Mouse (Mus musculus): ENCODE measurements around the gene Dph6.
A peak's percentile ranks its signal among the peaks of the same experiment; 100 is the strongest.
"Not testable (repeated sequence)": the region's sequence is repeated elsewhere in the genome, so short reads cannot be mapped to it uniquely, and the experiment has no call there.

Gene Dph6

DNA sequence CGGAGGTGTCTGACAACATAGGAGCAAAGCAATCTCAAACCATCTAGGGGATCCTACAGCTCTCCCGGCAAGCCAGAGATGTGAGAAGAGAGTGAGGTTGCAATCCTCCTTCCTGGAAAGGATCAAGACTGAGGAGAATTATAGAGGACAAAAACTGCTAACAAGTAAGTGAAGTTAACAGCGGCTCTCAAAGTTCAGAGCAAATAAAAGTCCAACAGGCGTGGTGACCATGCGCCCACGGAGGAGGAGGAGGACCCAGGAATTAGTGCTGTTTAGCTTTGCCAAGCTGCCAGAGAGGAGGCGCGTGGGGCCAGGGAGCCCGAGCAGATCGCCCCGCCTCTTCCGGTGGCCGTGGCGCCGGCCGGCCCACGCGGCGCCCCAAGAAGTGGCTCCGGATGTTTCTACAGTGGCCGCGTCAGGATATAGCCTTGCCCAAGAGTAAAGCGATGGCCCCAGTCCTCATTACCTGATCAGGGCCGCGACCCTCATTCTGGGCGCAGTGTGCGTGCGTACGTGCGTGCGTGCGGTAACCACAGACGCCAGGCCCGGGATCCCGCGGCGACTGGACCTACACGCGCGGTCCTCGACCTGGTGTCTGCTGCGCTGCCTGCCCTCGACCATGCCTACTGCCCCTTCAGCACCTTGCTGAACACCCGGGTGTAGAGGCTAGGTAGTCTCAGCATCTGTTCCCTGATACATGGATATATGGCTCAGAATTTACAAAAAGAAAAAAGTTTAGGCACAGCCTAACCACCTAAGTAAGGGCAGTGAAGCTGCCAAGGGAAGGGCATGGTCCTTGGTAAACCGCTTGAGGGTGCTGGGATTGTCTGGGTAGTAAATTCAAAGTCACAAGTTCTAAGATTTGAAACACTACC is at the start of gene Dph6:
Dph6 (minus strand) TSS at position 600 of the 875 bp plus-strand sequence.
- DNase-seq (ENCODE audit: low spot score in 2 of 2): peak; percentile 79 to 81

DNA sequence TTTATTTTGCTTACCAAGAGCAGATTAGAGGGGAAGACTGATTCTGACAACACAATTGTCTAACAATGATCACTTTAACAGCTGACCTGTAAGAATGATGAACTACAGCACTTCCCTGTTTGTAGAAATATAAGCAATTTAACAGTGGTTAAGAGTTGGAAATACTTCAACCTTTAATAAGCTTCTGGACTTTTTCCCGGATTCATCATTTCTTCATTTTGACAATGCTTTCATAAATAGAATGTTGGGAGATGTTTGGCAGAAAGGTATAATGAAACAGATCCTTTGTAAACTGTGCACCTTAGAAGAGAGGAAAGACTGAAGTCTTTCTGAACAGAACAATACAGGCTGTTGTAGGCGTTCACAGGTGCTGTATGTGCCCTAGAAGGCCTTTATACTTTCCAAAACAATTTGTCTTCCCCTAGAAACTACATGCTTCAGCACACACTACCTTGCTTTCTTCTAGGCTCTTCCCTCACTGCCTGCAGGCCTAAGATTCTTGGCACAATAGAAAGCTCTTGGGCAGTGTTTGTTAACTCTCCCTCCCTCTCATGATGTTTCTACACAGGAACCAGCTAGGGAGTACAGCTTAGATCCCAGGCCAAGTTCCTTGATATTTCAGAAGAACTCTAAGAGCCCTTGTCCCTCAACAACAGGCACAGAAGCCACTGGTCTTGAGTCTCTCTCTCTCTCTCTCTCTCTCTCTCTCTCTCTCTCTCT is 46.4 kb upstream of the Dph6 start:
- DNase-seq (ENCODE audit: low spot score in 2 of 2): no peak

DNA sequence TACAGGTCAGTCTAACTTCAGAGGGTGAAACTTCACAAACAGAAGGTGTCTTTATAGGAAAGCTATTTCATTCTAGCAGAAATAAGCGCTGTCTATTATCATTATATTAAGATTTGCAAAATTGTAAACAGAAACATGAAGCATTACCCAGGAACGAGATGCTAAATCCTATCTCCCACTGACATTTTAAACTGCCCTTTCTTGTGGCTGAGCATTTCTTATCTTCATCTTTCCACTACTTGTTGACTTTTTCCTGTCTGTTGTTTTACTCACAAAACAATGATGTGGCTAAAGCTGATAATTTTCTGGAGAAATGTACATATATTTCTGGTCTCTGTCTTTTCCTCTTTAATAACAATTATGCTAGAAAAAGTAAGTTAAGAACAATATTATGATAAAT is 36.8 kb upstream of the Dph6 start:
- DNase-seq (ENCODE audit: low spot score in 2 of 2): no peak

- DNase-seq (ENCODE audit: low spot score in 2 of 2): no peak
Observed at GRCm38 (mm10) chr2:114687483-114687882, 32.7 kb upstream of the Dph6 start.

- no peak for DNase-seq (ENCODE audit: low spot score in 2 of 2)
Observed at GRCm38 (mm10) chr2:114687081-114687480, 32.3 kb upstream of the Dph6 start.

DNA sequence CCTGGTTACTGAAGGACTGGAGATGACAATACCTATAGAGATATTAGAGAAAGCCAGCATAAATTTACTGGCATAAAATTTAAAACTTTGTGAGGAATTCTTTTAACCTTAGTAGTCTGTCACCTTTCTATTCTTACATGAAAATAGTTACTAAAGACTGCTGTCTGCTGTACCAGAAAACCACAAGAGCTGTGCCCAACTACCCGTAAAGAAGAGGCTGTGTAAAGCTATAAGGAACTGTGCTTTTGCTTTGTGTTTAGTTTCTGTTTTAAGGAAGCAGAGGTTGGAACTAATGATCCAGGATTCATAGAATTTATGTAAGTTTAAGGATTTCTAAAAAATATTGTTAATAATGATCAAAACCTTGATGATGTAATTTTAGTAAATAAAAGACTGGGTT is 19.1 kb upstream of the Dph6 start:
- no peak for DNase-seq (ENCODE audit: low spot score in 2 of 2)

DNA sequence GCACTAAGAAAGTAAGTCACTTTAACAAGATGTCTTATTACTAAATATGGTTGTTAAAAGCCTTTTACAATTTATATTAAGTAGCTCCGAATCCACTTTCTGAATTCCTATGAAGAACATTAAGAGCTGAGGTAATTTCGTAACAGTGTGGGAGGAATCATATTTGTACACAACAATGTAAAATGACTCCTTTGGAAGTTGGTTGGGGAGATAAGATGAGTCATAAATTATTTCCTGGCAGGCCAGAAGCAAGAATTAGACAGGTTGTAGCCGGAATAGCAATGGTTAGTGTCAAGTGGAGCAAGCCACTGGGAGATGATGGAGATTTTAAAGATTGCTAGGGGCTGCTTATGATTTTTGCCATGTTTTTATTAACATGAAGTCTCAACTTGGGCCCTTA is 16.2 kb upstream of the Dph6 start:
- no peak for DNase-seq (ENCODE audit: low spot score in 2 of 2)

DNA sequence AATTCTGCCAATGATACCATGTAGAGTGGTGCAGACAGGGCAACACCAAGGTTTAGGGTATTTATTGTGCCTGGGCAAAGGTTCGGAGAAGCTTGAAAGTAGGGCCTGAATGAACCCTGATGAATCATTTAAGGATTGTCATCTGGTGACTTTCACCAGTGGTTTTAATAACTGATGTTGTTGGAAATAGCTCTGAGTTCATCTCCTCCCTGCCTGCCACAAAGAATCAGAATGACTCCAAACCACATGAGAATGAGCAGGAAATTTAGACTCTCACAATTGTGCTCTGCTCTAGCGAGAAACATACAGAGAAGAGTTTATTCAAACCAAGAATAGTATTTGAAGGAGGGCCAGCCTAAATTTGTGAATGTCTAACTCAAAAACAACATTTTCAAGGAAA is 4.2 kb upstream of the Dph6 start:
- no peak for DNase-seq (ENCODE audit: low spot score in 2 of 2)

- no peak for DNase-seq (ENCODE audit: low spot score in 2 of 2)
Observed at GRCm38 (mm10) chr2:114646240-114646639, 8.5 kb downstream of the Dph6 start.

GRCm38 (mm10) chr2:114643832-114644231 is 10.9 kb downstream of the Dph6 start:
- DNase-seq (ENCODE audit: low spot score in 2 of 2): no peak

GRCm38 (mm10) chr2:114624683-114625082 is 30.1 kb downstream of the Dph6 start:
- no peak for DNase-seq (ENCODE audit: low spot score in 2 of 2)

DNA sequence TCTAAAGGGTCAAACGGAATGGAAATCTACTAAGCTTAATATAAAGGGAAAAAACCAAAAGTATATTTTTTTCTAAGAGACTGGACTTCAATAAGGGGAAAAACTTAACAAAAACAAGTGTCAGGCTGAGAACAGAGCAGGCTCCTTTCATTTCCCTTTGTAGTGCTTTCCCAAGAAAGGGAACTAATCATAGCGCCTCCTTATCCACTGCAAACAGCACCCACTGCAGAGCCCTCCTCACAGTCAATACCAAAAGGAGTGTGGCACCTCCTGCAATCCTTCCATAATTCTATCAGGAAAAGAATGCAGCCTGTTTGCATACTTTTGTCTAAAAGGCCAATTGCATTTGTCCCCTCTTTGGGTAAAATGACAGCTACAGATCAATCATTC is 32.2 kb downstream of the Dph6 start:
- no peak for DNase-seq (ENCODE audit: low spot score in 2 of 2)

DNA sequence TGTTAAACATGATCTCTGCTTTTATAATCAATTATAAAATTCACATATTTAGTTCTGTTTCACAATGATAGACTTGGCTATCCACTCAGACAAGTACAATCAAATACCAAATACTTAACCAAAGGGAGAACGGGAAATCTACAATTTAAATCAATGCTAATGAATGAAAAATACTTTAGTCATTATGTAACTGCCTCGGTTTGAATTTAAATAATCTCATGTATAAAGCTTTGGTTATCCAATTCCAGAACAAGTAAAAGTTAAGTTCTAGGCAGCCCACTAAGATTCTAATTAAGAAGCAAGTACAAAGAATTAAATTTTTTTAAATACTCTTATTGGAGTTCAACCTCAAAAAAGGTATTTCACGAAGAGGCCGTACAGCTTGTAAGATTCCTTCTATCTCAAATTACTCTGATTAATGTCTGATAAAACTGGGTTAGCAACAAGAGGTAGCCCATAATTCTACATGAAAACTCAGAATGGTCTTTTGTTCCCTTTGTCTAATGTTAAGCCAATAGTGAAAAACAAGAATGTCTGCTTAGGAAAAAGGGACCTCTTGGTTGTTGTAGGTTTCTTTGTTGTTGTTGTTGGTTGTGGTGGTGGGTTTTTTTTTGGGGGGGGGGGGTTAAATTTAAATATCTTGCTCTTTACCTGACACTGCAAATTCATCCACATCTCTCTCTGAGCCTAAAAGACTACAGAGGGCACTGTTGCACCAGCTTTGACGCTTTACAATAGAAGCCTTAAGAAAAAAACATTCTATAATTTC is 32.8 kb downstream of the Dph6 start:
- DNase-seq (ENCODE audit: low spot score in 2 of 2): no peak

DNA sequence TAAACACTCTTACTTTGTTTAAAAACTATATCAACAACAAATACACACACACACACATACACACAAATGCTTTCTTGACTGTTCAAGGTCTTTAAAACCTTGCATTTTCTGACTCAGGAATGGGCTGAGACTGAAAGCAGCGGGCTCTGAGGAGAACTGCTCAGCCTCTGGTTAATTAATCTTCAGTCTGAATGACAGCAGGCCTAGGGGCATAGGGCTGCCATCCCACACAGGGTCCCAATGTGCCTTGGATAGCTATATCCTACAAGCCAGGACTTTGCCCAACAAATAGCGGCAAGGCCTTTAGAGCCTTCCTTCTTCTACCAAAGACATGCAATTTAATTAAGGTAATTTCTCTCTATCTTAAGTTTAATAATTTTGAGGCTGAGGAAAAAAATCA is 43.2 kb downstream of the Dph6 start:
- no peak for DNase-seq (ENCODE audit: low spot score in 2 of 2)

- DNase-seq (ENCODE audit: low spot score in 2 of 2): no peak
Observed at GRCm38 (mm10) chr2:114610110-114610509, 44.7 kb downstream of the Dph6 start.

DNA sequence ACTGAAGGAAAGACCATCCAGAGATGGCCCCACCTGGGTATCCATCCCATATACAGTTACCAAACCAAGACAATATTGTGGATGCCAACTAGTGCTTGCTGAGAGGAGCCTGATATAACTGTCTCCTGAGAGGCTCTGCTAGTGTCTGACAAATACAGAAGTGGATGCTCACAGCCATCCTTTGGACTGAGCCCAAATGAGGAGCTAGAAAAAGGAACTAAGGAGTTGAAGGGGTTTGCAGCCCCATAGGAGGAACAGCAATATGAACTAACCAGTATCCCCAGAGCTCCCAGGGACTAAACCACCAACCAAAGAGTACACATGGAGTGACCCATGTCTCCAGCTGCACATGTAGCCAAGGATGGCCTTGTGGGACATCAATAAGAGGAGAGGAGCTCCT is 49.6 kb downstream of the Dph6 start:
- not testable (repeated sequence) for DNase-seq (ENCODE audit: low spot score in 2 of 2)

- DNase-seq (ENCODE audit: low spot score in 2 of 2): no peak
Observed at GRCm38 (mm10) chr2:114601174-114601573, 53.6 kb downstream of the Dph6 start.

- no peak for DNase-seq (ENCODE audit: low spot score in 2 of 2)
Observed at GRCm38 (mm10) chr2:114599793-114600192, 55.0 kb downstream of the Dph6 start.

GRCm38 (mm10) chr2:114593393-114593792 is 61.4 kb downstream of the Dph6 start:
- DNase-seq (ENCODE audit: low spot score in 2 of 2): no peak

DNA sequence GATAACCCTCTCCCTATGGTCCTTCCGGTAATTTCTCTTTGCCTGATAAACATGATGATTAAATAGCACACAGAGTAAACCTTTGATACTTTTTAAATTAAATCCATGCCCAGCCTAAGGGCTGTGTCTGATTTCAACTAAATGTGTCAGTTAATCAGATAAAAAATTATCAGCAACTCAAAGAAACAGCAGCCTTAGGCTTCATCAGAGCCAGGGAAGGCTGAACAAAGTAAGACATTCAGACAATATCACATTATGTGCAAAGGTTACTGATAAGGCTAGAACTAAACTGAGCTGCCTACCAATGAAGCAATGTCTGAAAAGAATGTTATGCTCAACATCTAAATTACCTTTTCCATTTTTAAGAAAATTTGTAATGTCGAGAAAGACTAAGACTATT is 74.0 kb downstream of the Dph6 start:
- no peak for DNase-seq (ENCODE audit: low spot score in 2 of 2)

GRCm38 (mm10) chr2:114543000-114543622 is 111.7 kb downstream of the Dph6 start:
- no peak for DNase-seq (ENCODE audit: low spot score in 2 of 2)

DNA sequence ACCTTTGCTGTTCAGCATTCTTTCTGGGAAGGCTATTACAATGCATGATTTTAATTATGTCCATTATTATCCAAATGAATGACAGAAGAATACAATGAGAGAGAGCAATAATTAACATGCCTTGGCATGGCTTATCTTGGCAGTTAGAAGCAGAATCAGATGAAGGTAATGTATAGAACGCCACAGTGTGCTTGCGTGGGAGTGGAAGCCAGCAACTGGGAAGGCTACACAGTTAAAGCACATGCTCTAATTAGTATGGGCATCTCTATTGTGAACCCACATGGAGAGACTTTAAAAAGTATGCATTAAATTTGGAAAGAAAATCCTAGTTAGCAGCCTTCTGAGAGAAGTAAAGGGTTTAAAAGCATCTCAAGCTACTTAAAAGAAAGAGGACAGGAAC is 112.4 kb downstream of the Dph6 start:
- no peak for DNase-seq (ENCODE audit: low spot score in 2 of 2)

Measured in frontal cortex, postnatal 25 days (tissue).